Mouse (Mus musculus) activated CD4-positive, CD25-positive, alpha-beta regulatory T cell, adult 4 months (primary cell): ENCODE measurements around the gene Zfp800. TPM values are rescaled to one million over a fixed set of nuclear protein-coding genes. Genes with fewer than 3 reads are reported as not detected.

Experiments
- ATAC-seq: one replicate; pipeline ENCODE4 v1.8.0; 2017
- polyA plus RNA-seq, 2 experiments: library from polyadenylated mRNA; unstranded; fragments of 100-300 nt; shearing (Covaris generic); gene quantifications; one replicate each; pipeline ENCODE4 v1.2.1; 2017

Gene Zfp800
- polyA plus RNA-seq, 2 experiments from 2014 or later = 25.2 to 29.9 TPM

- no peak for ATAC-seq
Measured at GRCm38 (mm10) chr6:28308929-28309328, 88.9 kb downstream of the Zfp800 start.

- no peak for ATAC-seq
Measured at GRCm38 (mm10) chr6:28306702-28307101, 91.1 kb downstream of the Zfp800 start.

GRCm38 (mm10) chr6:28296306-28296705 lies 101.5 kb downstream of the Zfp800 start:
- no peak for ATAC-seq

GRCm38 (mm10) chr6:28295581-28295980 lies 102.2 kb downstream of the Zfp800 start:
- no peak for ATAC-seq

DNA sequence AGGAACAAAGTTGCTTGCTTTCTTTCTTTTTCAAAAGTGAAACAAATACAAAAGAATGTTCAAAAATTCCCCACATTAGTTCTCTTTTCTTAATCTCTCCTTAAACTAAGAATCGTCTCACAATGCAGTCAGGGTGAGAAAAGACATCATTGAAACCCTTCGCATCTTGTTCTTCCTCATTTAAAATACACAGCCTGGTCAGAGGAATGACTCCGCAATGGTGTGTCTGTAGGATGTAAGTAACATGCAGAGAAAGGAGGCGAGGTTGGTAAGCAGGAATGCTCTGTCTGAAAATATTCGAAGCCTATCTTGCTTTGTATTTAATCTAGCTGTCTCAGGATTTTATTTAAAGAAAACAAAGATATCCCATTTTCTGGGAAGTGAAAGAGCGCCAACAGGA lies 105.0 kb downstream of the Zfp800 start:
- no peak for ATAC-seq

GRCm38 (mm10) chr6:28279886-28280285 lies 117.9 kb downstream of the Zfp800 start:
- no peak for ATAC-seq

- ATAC-seq = peak; percentile 49
Measured at GRCm38 (mm10) chr6:28262198-28262621, 135.6 kb downstream of the Zfp800 start.

DNA sequence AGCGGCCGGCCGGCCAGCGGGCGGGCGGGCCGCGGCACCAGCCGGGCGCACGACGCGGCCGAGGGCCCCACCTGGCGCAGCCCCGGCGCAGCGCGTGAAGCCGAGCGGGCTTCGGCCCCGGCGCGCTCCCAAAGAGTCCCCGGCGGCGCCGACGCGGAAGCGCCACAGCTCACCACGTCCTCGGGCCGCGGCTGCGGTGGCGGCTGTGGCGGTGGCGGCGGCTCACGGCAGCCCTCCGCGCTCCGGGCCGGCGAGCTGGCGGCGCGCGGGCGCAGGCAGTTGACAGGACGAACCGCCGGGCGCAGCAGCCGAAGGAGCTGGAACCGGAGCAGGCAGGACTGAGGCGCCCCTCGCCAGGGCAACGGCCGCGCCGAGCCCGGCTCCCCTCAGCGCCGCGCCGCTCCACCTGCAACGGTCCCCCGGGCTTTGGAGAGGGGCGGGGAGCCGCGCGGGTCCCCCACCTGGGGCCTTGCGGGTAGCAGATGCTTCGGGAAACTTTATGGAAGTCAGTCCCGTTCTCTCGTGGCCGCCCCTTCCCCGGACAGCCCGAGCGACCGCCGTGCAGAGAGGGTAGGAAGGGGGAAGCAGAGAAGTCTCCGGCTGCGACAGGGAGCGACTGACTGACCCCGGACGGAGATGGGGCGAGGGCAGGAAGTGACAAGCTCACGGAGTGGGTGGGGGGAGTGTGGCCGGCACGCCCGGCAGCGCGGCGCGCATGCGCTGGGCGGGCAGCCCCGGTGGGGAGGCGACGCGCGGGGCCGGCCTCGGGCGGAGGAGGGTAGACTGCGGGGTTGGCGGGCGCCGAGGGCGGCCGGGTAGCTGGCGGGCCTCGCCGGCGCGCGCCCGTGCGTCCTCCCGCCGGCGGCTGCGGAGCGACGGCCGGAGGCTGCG lies 136.3 kb downstream of the Zfp800 start:
- ATAC-seq = peak; percentile 81

DNA sequence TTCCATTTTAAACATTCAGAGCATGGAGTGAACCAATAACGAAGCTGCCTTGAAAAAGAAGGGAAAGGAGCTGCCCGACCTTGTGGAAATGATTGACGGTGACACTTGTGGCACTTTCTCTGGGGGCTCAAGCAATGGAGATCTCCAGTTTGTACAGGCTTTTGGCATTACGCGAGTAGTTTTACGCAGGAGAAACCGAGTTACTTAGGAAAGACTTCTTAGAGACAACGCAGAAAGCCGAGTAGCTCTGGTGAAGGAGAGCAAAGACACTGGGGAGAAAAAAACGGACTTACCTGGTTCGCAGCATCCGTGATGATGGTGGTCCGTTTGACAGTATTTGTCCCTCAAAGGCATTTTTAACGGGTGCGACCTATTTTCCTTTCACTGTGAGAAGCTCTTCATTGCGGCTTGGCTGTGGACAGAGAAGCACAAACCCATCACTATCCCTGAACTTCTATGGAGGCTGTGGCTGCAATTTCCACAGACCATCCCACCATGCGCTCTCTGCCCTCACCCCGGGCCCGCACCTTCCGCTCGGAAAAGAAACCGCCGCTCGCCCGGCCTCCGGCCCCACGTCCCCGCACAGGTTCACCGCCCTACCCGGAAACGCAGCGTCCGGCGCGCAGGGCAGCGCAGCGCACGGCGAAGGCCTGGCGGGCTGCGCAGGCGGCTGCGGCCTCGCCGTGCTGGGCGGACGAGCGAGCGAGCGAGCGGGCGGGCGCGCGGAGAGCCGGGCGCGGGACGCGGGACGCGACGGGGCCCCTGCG lies 137.2 kb downstream of the Zfp800 start:
- no peak for ATAC-seq

DNA sequence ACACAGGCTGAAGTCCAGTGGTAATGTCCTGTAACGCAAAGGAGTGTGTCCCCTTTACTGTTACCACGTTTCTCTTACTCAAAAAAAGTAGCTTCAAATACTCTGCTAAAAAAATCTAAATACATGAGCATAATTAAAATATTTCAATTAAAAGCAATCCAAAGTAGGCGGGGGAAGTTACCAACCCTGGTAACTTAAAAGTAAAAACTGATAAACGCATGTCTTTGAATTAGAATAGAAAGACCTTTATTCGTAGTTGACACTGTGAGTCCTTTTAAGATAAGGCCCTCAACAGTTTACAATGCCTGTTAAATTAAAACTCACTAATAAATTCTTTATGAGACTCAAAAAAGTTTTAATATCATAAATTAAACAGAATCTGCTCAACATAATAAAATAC lies 138.1 kb downstream of the Zfp800 start:
- ATAC-seq = no peak

DNA sequence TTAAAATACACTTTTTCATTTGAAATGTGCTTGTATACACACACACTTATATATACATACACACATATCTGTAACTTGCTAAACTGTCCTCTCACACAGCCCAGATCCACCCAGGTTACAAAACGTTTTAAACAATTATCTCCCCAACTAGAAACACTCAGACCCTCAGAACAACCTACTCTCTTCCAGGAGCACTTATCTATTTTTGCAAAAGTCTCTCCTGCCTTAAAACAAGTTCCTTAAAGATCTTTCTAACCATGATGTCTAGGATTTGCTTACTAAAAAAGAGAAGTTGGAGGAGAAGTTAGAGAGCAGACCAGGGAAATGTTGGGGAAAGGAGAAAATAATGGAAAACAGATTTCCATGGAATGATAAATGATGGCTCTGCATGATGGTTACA lies 139.4 kb downstream of the Zfp800 start:
- ATAC-seq = no peak

- ATAC-seq = no peak
Measured at GRCm38 (mm10) chr6:28257772-28258171, 140.0 kb downstream of the Zfp800 start.

- no peak for ATAC-seq
Measured at GRCm38 (mm10) chr6:28252790-28253189, 145.0 kb downstream of the Zfp800 start.

GRCm38 (mm10) chr6:28248211-28248610 lies 149.6 kb downstream of the Zfp800 start:
- ATAC-seq = no peak

DNA sequence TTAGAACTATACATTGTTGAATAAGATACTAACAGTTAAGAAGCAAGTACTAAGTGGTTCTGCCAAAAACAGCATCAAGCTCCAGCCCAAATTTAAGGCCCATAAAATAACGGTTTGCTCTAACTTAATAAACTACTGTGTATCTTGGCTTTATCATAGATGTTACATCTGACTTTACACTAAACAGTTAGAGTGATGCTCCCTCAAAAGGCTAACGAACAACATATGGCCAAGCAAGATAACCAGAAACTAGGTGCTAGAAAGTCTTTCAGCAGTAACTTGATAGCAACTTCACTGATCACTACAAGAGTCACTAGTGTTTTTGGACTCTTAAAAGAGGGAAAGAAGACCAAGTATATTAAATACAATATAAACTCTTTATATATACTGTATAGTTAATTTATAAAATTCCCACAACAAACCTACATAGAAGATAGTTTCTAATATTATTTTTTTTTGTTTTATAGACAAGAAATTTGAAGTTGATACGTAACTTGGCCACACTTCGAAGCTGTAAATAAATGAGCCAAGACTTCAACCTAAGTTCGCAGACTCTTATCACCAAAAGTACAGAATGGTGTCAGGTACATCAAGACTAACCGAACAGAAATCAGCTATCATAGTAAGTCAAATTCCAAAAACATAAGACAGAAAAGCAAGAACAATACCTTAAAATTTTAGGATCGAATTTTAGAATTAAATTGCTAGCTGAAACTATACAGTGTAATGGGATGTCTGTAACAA lies 165.0 kb downstream of the Zfp800 start:
- no peak for ATAC-seq

GRCm38 (mm10) chr6:28228085-28228484 lies 169.7 kb downstream of the Zfp800 start:
- no peak for ATAC-seq

DNA sequence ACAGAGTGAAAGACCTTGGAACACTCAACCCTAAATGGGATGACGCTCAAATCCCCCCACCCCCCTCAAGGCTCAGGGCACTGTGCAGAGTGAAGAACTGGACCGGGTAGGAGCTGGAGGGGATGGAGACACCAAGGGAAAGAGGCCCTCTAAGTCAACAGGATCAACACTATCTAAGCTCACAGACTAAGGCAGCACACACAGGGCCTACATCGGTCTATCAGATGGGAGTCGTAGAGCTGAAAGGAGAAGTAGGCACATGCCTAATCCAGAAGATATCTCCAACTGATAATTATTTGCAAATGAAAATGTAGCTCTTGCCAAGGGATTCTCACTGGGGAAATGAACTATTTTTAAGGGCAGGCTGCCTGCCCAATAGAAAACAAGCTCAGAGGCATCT lies 176.8 kb downstream of the Zfp800 start:
- ATAC-seq = no peak

DNA sequence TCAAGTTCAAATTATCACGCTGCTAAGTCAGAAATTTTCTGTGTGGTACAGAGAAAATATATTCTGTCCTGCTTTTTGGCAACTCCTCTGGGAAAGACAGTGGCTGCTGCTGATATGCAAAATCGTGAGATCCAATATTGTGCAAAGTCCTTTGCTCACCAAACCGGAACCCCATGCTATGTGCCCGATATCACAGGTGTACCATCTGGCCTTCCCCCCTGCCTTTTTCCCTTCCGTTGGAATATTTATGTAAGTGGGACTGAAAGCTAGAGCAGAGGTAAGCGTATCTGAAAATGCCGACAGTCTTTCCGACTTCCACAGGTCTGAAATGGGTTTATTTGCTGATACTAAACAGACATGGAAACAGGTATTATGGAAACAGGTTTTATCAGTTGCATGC lies 179.4 kb downstream of the Zfp800 start:
- ATAC-seq = no peak

DNA sequence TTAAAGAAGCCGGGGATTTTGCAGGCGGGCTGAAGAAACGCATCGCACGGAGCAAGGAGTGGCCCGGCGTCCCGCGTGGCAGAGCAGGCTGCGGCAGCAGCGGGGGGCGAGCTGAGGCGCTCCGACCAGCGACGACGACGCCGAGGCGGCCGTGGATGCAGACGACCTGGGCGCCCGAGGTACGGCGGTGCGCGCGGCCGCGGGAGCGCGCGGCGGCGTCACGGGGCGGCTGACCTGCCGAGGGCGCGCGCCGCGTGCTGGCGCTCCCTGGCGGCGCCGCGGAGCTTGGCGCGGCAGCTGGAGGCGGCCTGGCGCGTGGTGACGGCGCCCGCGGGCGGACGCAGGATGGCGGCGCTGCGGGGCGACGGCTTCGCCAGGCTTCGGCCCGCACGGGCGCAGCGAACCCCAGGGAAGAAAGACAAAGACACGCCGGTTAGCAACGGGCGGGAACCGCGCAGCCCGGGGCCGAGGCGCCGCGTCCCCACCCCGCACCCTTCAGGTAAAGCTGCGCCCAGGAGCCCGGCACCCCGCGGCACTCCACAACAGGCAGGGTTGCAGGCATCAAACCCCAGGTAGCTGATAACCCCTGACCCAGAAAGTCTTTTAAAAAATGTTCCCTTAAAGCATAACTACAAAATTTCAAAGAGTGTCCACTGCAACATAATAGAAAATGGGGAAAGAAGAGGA lies 182.4 kb downstream of the Zfp800 start:
- peak; percentile 54 for ATAC-seq

DNA sequence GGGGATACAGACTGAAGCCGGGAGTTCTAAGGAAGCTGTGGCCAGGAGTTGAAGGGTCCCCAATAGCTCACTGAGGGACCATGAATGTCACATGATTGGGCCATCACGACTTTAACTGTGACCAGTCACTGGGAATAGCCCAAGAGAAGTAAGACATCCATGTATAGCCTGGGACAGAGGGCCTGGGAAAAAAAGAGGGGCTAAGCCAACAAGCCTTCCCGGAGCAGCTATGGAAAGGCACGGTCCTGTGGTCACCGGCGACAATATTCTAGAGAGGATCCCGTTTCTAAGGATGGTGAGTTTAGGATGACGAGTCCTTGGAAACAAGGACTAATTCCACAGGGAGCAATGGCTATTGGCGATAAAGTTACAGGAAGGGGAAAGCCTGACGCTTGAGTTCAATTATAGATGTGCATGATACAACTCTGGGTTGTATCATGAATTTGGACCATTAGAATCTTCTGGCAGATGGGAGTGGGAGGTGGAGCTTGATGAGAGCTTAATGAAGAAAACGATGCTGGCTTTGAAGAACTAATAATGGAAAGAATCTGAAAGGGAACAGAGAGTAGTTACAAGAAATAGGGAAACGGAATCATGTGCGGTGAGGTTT lies 183.0 kb downstream of the Zfp800 start:
- ATAC-seq = no peak

GRCm38 (mm10) chr6:28203454-28203853 lies 194.4 kb downstream of the Zfp800 start:
- no peak for ATAC-seq

GRCm38 (mm10) chr6:28202833-28203232 lies 195.0 kb downstream of the Zfp800 start:
- no peak for ATAC-seq
